Mouse (Mus musculus): Measurements from ENCODE around the gene Gm5868. TPM values are rescaled to one million over a fixed set of nuclear protein-coding genes. Genes with fewer than 3 reads are reported as not detected.
A peak's percentile ranks its signal among the peaks of the same experiment; 100 is the strongest.
"Not testable (repeated sequence)": the region's sequence is repeated elsewhere in the genome, so short reads cannot be mapped to it uniquely, and the experiment has no call there.

The Gm5868 gene
- polyA plus RNA-seq (2012; rRNA removed) = not detected in 2 replicates

DNA sequence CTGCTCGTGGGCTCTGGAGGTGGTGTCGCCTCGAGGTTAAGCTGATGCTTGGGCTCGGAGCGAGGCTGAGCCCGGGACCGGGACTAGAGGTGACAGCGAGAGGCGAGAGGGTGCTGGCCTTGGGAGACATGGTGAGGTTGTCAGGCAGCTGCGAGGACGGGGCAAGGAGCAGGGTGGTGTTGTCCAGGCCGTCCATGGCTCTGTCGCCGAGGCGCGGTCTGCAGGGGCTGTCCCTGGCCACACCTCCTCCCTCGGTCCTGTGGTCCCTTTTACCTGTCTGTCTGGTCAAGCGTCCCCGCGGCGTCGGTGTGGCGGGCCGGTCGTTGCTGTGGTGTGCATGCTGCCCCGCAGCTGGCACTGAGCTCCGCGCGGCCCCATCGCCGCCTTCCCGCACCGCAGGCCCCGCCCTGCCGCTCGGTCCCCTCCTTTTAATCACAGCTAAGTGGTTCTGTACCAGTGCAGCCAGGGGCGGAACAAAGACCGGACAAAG is at the start of gene Gm5868:
Gm5868 (minus strand) TSS at position 360 of the 490 bp plus-strand sequence.
- Histone ChIP-seq H3K4me1 (ENCODE audit: control insufficient read depth, insufficient read depth, low read length) (peaks cover 2% of the 10 kb centered on the region; the same call in 1 of the 2 replicates), H3K4me3 (ENCODE audit: insufficient read depth, low read length) (no peak within 1 kb of the TSS), H3K27ac (ENCODE audit: insufficient read depth, low read length) (no peak within 1 kb of the TSS)
- no peak for TF ChIP-seq CTCF (IDR thresholded peaks at IDR 0.05; ENCODE audit: extremely low read depth, insufficient read depth, low read length)
- TF ChIP-seq POLR2A (IDR thresholded peaks at IDR 0.05; ENCODE audit: extremely low read depth, insufficient read depth, low read length) = no peak

- TF ChIP-seq CTCF (IDR thresholded peaks at IDR 0.05; ENCODE audit: extremely low read depth, insufficient read depth, low read length) (no peak), POLR2A (IDR thresholded peaks at IDR 0.05; ENCODE audit: extremely low read depth, insufficient read depth, low read length) (no peak)
- H3K27ac ChIP-seq (ENCODE audit: insufficient read depth, low read length) = no peak overlapping the region
- no peak overlapping the region for H3K4me3 ChIP-seq (ENCODE audit: insufficient read depth, low read length)
Measured at GRCm38 (mm10) chr5:72636576-72636975, 49.2 kb upstream of the Gm5868 start.

DNA sequence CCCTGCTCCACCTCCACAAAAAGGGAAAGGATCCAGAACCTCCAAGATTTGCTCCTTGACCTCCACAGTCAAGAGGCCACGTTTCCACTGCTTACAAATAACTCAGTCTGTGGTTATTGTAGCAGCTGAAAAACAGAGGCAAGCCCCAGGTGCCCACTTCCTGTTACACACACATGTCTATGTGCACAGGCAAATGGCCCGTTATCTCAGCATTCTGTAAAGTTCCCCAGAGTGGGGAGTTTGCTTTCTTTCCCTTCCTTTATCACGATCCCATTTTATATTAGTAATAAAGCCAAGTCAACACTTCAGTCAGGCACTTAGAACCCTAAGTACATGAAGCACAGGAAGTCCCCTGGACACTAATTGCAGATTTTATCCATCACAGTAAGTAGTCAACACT is 48.8 kb upstream of the Gm5868 start:
- H3K4me1 ChIP-seq (ENCODE audit: control insufficient read depth, insufficient read depth, low read length) = no peaks in the 10 kb centered on the region
- no peak overlapping the region for H3K27ac ChIP-seq (ENCODE audit: insufficient read depth, low read length)
- H3K4me3 ChIP-seq (ENCODE audit: insufficient read depth, low read length) = no peak overlapping the region
- TF ChIP-seq POLR2A (IDR thresholded peaks at IDR 0.05; ENCODE audit: extremely low read depth, insufficient read depth, low read length) = no peak
- no peak for TF ChIP-seq CTCF (IDR thresholded peaks at IDR 0.05; ENCODE audit: extremely low read depth, insufficient read depth, low read length)

More at GRCm38 (mm10) chr5:72636576-72636975, 49.2 kb upstream of the Gm5868 start:
- H3K4me1 ChIP-seq (ENCODE audit: control insufficient read depth, insufficient read depth, low read length) = no peaks in the 10 kb centered on the region

DNA sequence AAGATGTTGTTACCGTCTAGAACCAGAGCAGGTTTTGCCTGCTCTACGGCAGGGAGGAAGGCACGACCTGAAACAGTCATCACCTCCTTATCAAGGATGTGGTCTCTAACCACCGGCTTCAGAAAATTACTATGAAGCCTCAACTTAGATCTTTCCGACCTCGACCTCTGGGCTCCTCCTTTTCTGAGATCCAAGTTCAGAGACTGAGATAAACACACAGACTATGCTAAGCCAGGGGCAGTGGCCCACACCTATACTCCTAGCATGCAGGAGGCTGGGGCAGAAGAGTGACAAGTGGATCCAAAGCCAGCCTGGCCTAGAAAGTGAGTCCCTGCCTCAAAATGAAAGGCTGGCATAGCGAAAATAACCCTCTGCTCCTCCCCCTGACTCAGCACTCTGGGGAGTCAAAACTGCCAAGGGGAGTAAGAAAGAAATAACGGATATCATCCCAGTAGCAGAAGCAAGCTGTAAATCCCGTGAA is 47.5 kb upstream of the Gm5868 start:
- no peak overlapping the region for H3K27ac ChIP-seq (ENCODE audit: insufficient read depth, low read length)
- no peaks in the 10 kb centered on the region for H3K4me1 ChIP-seq (ENCODE audit: control insufficient read depth, insufficient read depth, low read length)
- H3K4me3 ChIP-seq (ENCODE audit: insufficient read depth, low read length) = no peak overlapping the region
- no peak for TF ChIP-seq CTCF (IDR thresholded peaks at IDR 0.05; ENCODE audit: extremely low read depth, insufficient read depth, low read length)
- no peak for TF ChIP-seq POLR2A (IDR thresholded peaks at IDR 0.05; ENCODE audit: extremely low read depth, insufficient read depth, low read length)

GRCm38 (mm10) chr5:72630026-72630425 is 42.7 kb upstream of the Gm5868 start:
- no peak overlapping the region for H3K4me3 ChIP-seq (ENCODE audit: insufficient read depth, low read length)
- no peak overlapping the region for H3K27ac ChIP-seq (ENCODE audit: insufficient read depth, low read length)
- TF ChIP-seq CTCF (IDR thresholded peaks at IDR 0.05; ENCODE audit: extremely low read depth, insufficient read depth, low read length) (no peak), POLR2A (IDR thresholded peaks at IDR 0.05; ENCODE audit: extremely low read depth, insufficient read depth, low read length) (no peak)
- H3K4me1 ChIP-seq (ENCODE audit: control insufficient read depth, insufficient read depth, low read length) = no peaks in the 10 kb centered on the region

- no peak for TF ChIP-seq POLR2A (IDR thresholded peaks at IDR 0.05; ENCODE audit: extremely low read depth, insufficient read depth, low read length)
- TF ChIP-seq CTCF (IDR thresholded peaks at IDR 0.05; ENCODE audit: extremely low read depth, insufficient read depth, low read length) = no peak
- no peak overlapping the region for H3K4me3 ChIP-seq (ENCODE audit: insufficient read depth, low read length)
- no peaks in the 10 kb centered on the region for H3K4me1 ChIP-seq (ENCODE audit: control insufficient read depth, insufficient read depth, low read length)
Measured at GRCm38 (mm10) chr5:72621022-72621421, 33.7 kb upstream of the Gm5868 start.

DNA sequence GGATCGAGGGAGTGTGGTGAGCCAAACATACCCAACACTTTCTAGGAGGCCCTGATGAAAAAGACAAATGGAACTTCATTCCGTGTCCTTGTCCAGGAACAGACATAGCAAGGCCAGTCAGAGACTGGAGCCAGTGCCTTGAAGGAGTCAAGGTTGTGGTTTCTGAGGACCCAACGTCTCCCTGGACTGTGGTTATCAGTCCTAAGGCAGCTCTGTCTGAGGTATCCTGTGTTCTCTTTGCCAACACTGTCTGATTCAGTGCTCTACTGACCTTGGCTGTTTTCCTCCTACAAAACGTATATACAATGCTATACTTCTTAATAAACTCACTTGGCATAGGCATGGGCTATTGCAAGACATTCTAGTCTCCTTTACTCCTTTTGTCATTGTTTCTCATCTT is 30.1 kb upstream of the Gm5868 start:
- Histone ChIP-seq H3K4me3 (ENCODE audit: insufficient read depth, low read length) (no peak overlapping the region), H3K4me1 (ENCODE audit: control insufficient read depth, insufficient read depth, low read length) (no peaks in the 10 kb centered on the region), H3K27ac (ENCODE audit: insufficient read depth, low read length) (no peak overlapping the region)
- TF ChIP-seq CTCF (IDR thresholded peaks at IDR 0.05; ENCODE audit: extremely low read depth, insufficient read depth, low read length) (no peak), POLR2A (IDR thresholded peaks at IDR 0.05; ENCODE audit: extremely low read depth, insufficient read depth, low read length) (no peak)

More at GRCm38 (mm10) chr5:72621022-72621421, 33.7 kb upstream of the Gm5868 start:
- H3K27ac ChIP-seq (ENCODE audit: insufficient read depth, low read length) = no peak overlapping the region

DNA sequence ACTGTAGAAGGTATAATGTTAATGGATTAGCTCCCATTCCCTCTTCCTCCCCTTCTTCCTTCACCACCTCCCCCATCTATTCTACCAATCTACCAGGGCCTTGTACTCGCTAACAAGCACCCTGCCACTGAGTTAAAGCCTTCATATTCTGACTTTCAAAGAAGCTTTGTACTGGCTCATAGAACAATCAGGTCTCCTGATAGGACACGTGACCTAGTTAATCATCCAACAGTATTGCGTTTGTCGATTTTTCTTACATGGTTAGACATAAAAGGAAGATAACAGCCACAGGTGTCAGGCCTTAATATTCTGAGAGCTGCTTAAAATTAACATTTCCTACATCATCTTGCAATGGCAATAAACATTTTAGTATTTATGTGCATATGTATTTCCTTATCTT is 15.8 kb upstream of the Gm5868 start:
- no peak for TF ChIP-seq CTCF (IDR thresholded peaks at IDR 0.05; ENCODE audit: extremely low read depth, insufficient read depth, low read length)
- Histone ChIP-seq H3K27ac (ENCODE audit: insufficient read depth, low read length) (no peak overlapping the region), H3K4me1 (ENCODE audit: control insufficient read depth, insufficient read depth, low read length) (no peaks in the 10 kb centered on the region), H3K4me3 (ENCODE audit: insufficient read depth, low read length) (no peak overlapping the region)

GRCm38 (mm10) chr5:72601006-72601405 is 13.7 kb upstream of the Gm5868 start:
- Histone ChIP-seq H3K4me1 (ENCODE audit: control insufficient read depth, insufficient read depth, low read length) (no peaks in the 10 kb centered on the region), H3K4me3 (ENCODE audit: insufficient read depth, low read length) (no peak overlapping the region), H3K27ac (ENCODE audit: insufficient read depth, low read length) (no peak overlapping the region)
- TF ChIP-seq CTCF (IDR thresholded peaks at IDR 0.05; ENCODE audit: extremely low read depth, insufficient read depth, low read length) = 0 out of 2 replicates have a peak, but pooled peaks have one; percentile 30
- TF ChIP-seq POLR2A (IDR thresholded peaks at IDR 0.05; ENCODE audit: extremely low read depth, insufficient read depth, low read length) = no peak

DNA sequence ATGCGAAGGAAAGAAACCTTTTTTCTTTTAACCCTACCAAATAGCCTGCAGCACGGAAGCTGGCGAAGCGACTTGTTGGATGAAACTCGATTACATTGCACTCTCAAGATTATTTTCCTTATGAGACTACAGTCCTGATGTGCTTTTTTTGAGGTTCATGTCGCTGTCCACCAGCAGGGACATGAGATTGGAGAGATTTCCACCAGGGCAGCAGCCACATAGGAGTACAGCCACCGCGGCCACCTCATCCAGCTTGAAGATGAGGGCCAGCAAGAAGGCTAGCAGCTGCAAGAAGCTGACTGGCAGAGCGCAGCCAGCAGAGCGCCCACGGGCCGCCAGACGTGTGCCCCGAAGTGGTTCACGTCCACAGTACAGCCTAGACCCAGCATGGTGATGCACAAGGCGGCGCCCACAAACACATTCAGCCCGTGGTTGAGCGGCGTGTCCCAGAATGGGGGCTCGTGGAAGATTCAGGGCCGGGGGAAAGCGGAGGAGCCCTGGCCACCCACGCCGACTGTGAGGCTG is 622 bp downstream of the Gm5868 start:
- not testable (repeated sequence) for H3K4me3 ChIP-seq (ENCODE audit: insufficient read depth, low read length); H3K27ac ChIP-seq (ENCODE audit: insufficient read depth, low read length); H3K4me1 ChIP-seq (ENCODE audit: control insufficient read depth, insufficient read depth, low read length)
